Mouse (Mus musculus): ENCODE results near the gene Cbx7.
"Not testable (repeated sequence)": the region's sequence is repeated elsewhere in the genome, so short reads cannot be mapped to it uniquely, and the experiment has no call there.

Gene Cbx7

DNA sequence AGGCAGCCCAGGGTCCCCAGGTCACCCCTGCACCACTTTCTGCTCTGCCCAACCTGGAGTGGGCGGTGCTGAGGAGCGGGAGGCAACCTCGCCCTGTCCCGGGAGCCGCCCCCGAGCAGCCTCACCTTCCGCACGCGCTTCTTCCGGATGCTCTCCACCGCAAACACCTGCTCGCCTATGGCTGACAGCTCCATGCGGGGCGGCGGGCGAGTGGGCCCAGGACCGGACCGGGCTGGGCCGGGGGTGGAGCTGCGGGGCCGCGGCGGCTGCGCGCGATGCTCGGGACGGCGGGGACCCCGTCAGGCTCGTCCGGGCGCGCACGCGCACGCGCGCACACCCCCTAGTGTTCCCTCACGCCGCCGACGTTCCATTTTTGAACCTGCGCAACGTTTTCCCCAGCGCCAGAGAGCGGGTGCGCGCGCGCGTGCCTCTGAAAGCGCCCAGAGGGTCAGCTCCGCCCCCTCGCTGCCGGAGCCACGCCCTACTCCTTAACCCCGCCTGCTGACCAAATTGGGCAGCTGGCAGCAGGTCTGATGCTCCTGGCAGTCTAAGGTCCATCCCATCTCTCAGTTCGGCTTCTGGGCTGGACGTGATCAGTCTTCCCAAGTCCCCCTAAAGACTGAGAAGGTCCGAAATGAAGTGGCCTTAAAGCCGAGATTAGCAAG is 38.5 kb downstream of the Cbx7 start:
- in situ Hi-C loops (cut with MboI; ENCODE audit: unreplicated experiment in 2 of 2), result loop anchor here in 1 of 2 experiments (25.0 kb wide), 1 partner anchor 780 kb away; the partner anchor contains the start of gene Tnrc6b

- in situ Hi-C loops (cut with MboI; ENCODE audit: unreplicated experiment in 2 of 2), result loop anchor here in 1 of 2 experiments (25.0 kb wide), 1 partner anchor 781 kb away; the partner anchor contains the start of gene Tnrc6b
These were observed 39.3 kb downstream of the Cbx7 start for GRCm38 (mm10) chr15:79931496-79932141.

DNA sequence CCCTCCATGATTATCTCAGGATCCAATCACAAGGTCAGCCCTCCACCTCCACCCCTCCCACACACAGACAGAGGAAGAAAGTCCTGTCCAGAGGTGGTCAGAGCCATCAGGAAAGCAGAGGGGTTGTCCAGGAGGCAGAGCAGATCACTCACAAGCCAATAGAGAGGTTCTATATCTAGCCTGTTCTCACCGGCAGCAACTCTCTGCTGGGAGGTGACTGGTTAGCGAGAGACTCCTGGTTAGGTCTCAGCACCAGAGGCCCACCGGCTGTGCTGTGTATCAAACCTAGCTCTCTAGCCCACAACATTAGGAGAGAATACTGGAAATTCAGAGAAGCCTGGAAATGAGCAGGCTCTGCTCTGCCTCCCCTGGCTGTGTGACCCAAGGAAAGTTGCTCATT is 41.2 kb downstream of the Cbx7 start:
- in situ Hi-C loops (cut with MboI; ENCODE audit: unreplicated experiment in 2 of 2), result loop anchor here in 1 of 2 experiments (25.0 kb wide), 1 partner anchor 783 kb away; the partner anchor contains the start of gene Tnrc6b

GRCm38 (mm10) chr15:79928736-79929135 is 42.2 kb downstream of the Cbx7 start:
- in situ Hi-C loops (cut with MboI; ENCODE audit: unreplicated experiment in 2 of 2), result loop anchor here in 1 of 2 experiments (25.0 kb wide), 1 partner anchor 784 kb away; the partner anchor contains the start of gene Tnrc6b

DNA sequence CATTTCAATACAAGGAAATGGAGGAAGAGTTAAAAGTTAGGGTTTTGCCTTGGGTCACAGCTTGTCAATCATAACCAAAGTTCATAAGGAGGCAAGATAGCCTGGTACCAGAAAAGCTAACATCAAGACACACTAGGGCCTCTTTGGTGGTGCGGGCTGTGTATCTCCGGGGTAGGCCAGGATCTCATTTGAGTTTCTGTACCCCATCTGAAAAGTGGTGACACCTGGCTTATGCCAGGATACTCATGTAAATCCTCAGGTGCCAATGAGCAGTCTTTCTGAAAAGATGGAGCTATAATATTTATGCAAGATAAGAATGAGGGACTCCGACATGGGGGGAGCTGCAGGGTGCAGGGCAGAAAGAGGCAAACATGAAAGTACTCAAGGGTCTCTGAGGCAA is 42.6 kb downstream of the Cbx7 start:
- in situ Hi-C loops (cut with MboI; ENCODE audit: unreplicated experiment in 2 of 2), result loop anchor here in 1 of 2 experiments (25.0 kb wide), 1 partner anchor 784 kb away; the partner anchor contains the start of gene Tnrc6b

DNA sequence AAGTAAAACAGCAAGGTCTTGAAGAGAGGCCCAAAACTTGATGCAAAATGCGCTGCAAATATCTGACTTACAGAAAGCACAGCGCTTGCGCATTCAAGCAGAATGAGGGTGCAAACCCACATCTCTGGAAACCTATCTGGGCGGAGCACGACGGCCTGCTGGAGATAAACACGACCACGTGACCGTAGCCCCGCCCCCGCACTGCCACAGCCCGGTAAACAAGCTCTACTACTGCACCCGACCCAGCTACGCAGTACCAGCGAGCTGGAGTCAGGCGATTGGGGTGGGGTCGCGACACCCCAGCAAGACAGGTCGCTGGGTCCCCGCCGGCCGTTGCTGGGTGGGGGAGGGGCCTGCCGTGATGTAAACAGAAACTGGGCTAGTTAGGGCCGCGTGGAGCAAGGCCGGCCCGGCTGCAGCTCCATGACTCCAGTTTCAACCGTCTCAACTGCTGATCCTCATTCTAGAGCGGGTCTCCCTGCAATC is 43.2 kb downstream of the Cbx7 start:
- in situ Hi-C loops (cut with MboI; ENCODE audit: unreplicated experiment in 2 of 2), result loop anchor here in 1 of 2 experiments (25.0 kb wide), 1 partner anchor 785 kb away; the partner anchor contains the start of gene Tnrc6b

DNA sequence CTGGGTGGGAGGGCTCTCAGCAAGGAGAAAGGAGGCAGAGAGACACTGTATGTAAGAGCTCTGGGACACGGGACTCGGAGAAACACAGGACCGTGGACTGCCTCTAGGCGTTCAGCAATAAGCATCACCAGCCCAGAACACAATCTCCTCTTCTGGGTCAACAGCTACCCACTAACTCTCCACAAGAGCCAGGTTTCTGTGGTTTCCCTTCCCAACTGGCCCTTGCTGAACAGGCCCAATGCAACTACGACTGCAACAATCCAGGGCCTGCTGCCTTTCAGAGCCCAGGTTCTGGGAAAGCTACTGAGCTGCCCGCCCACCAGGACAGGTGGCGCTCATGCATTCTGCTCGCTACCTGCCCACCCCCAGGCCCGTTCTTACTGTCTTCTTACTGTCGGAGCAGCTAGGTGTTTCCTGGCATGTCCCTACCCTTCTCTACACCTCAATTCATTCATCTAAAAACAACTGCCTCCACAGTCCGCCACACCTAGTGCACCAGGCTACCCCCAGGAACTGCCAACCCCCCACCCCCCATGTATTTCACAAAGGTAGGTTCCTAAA is 44.0 kb downstream of the Cbx7 start:
- in situ Hi-C loops (cut with MboI; ENCODE audit: unreplicated experiment in 2 of 2), result loop anchor here in 1 of 2 experiments (25.0 kb wide), 1 partner anchor 785 kb away; the partner anchor contains the start of gene Tnrc6b

DNA sequence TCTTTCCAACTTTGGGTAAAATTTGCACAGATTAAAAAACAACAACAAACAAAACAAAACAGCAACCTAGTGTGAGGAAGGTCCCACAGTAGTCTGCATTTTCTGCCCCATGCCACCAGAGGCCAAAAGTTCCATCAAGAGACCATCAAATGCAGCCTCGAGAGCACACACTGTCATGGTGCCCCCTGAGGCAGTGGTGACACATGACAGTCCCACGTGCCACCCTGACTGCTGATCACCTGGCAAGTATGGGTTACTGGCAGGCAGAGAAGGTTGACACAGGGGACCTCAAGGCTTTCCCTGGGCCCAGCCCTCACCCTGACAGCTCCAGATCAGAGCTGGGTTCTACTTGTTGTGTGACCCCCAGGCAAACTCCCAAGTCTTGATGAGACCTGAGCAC is 51.1 kb downstream of the Cbx7 start:
- in situ Hi-C loops (cut with MboI; ENCODE audit: unreplicated experiment in 2 of 2), result no loop called here

DNA sequence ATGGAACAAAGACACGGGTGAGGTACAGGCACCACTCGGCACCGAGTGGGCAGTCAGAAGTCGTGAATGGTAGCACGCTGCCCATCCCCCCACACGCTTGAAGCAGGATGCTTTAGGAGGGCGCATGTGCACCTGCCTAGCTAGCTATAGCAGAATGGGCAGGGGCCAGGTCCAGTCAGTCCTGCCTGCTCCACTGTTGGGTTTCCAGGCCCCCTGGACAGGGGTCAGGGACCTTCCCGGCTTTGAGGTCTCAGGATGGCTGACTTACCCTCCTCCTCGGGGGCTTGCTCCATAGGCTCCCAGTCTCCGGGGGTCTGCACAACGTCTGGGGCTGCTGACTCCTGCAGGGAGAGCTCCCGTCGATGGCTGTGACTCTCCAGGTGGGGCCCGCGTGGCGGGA is 52.4 kb downstream of the Cbx7 start:
- in situ Hi-C loops (cut with MboI; ENCODE audit: unreplicated experiment in 2 of 2), result no loop called here

GRCm38 (mm10) chr15:79917111-79917720 is 53.7 kb downstream of the Cbx7 start:
- in situ Hi-C loops (cut with MboI; ENCODE audit: unreplicated experiment in 2 of 2), result no loop called here

- in situ Hi-C loops (cut with MboI; ENCODE audit: unreplicated experiment in 2 of 2), result no loop called here
These were observed 54.8 kb downstream of the Cbx7 start for GRCm38 (mm10) chr15:79916150-79916549.

GRCm38 (mm10) chr15:79914357-79914756 is 56.6 kb downstream of the Cbx7 start:
- in situ Hi-C loops (cut with MboI; ENCODE audit: unreplicated experiment in 2 of 2), result no loop called here

- in situ Hi-C loops (cut with MboI; ENCODE audit: unreplicated experiment in 2 of 2), result no loop called here
These were observed 57.1 kb downstream of the Cbx7 start for GRCm38 (mm10) chr15:79913761-79914346.

GRCm38 (mm10) chr15:79911339-79911738 is 59.6 kb downstream of the Cbx7 start:
- in situ Hi-C loops (cut with MboI; ENCODE audit: unreplicated experiment in 2 of 2), result no loop called here

DNA sequence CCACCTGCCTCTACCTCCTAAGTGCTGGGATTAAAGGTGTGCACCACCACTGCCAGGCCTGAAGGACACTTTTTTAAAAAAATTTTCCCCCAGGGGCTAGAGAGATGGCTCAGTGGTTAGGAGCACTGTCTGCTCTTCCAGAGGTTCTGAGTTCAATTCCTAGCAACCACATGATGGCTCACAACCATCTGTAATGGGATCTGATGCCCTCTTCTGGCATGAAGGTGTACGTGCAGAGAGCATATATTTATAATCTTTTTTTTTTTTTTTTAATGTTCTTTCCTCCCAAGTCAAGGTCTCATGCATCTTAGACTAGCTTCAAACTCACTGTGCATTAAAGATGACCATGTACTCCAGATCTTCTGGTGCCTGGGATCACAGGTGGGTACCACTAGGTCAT is 60.1 kb downstream of the Cbx7 start:
- in situ Hi-C loops (cut with MboI; ENCODE audit: unreplicated experiment in 2 of 2), result not testable (repeated sequence)

DNA sequence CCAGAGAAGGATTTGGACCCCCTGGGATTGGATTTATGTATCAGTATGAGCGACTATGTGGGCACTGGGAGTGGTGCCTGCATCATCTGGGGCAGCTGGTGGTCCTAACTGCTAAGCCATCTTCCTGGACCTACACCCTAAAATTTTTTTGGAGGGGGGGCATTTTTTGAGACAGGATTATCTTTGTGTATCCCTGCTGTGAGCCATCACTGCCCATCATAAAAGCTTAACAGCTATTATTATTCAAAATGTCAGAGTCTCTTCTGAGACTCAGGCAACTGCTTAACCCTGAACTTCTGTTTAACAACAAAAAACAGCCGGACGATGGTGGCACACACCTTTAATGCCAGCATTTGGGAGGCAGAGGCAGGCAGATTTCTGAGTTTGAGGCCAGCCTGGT is 61.9 kb downstream of the Cbx7 start:
- in situ Hi-C loops (cut with MboI; ENCODE audit: unreplicated experiment in 2 of 2), result not testable (repeated sequence)

DNA sequence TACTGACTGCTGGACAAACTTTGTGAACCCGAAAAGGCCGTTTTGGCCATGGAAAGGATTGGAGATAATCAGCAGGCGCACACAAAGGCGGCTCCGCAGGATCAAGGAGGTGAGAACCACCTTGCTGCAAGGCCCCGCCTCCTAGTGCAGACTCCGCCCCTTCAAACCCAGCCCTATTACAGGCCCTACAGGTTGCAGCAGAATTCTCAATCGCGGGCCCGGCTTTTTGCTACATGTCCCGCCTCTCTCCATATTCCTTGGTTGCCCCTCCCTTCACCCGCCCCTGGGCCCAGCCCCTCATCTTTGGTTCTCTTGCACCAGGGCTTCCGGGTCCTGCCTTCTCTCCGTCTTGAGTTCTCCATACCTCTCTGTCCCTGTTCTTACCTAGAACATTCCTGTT is 64.1 kb downstream of the Cbx7 start:
- in situ Hi-C loops (cut with MboI; ENCODE audit: unreplicated experiment in 2 of 2), result no loop called here

DNA sequence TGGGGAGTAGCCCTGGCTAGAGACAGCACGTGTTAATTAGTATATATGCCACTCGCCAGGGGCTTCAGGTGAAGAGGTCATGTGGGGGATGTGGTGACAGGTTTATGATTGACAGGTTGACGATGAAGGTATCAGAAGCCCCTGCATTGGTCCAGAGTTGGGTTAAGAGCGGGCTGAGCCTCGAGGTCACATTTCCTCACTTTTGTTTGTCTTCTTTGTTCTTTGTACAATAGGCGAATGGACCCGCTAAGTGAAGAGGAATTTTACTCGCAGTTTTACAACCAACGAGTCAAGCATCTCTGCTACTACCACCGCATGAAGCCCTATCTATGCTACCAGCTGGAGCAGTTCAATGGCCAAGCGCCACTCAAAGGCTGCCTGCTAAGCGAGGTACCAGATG is 65.7 kb downstream of the Cbx7 start:
- in situ Hi-C loops (cut with MboI; ENCODE audit: unreplicated experiment in 2 of 2), result no loop called here

- in situ Hi-C loops (cut with MboI; ENCODE audit: unreplicated experiment in 2 of 2), result not testable (repeated sequence)
These were observed 66.2 kb downstream of the Cbx7 start for GRCm38 (mm10) chr15:79904678-79905077.

DNA sequence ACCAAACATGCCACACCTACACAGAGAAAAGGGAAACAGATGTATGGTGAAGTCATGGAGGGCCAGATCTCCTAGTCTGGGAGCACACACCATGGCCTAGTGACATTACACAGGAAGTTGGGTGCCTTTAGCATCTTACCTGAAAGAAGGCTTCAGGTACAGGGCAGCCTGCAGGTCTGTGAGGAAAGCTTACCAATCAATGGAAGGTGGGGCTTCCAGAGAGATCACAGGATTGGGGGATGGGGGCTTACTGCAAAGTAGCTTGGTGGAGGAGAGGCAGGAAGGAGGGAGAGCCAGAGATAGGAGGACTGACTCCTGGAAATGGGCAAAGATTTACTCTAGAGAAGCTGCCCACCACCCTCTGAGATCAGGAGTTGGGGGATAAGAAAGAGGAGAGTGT is 67.0 kb downstream of the Cbx7 start:
- in situ Hi-C loops (cut with MboI; ENCODE audit: unreplicated experiment in 2 of 2), result no loop called here

All from v-Abl transformed pro-B cells (cell line).